Mouse (Mus musculus) kidney, postnatal 36 days (tissue): ENCODE results near the gene Optc.

ENCODE experiments used
- DNase-seq, 2 experiments: peaks; one replicate each; pipeline ENCODE4 v3.0.0; 2021 to 2022; ENCODE audit warnings: mixed read lengths in 2 of 2

Gene Optc

GRCm38 (mm10) chr1:133917456-133918087, 9.8 kb upstream of the Optc start:
- peak; percentile 55 to 64 for DNase-seq

GRCm38 (mm10) chr1:133915723-133916355, 8.0 kb upstream of the Optc start:
- DNase-seq, result peak; percentile 86 to 88

- DNase-seq, result no peak
Observed at GRCm38 (mm10) chr1:133915115-133915514, 7.3 kb upstream of the Optc start.

- no peak for DNase-seq
Observed at GRCm38 (mm10) chr1:133913018-133913417, 5.2 kb upstream of the Optc start.

- DNase-seq, result peak; percentile 60 to 87
Observed at GRCm38 (mm10) chr1:133911456-133911855, 3.7 kb upstream of the Optc start.

GRCm38 (mm10) chr1:133911008-133911407, 3.2 kb upstream of the Optc start:
- no peak for DNase-seq

- no peak for DNase-seq
Observed at GRCm38 (mm10) chr1:133910108-133910507, 2.3 kb upstream of the Optc start.

- DNase-seq, result peak; percentile 77 to 82
Observed at GRCm38 (mm10) chr1:133908659-133909575, 1.1 kb upstream of the Optc start.

- DNase-seq, result no peak
Observed at GRCm38 (mm10) chr1:133906420-133906819, 1.4 kb downstream of the Optc start.

- no peak for DNase-seq
Observed at GRCm38 (mm10) chr1:133900825-133901224, 7.0 kb downstream of the Optc start.

- DNase-seq, result no peak
Observed at GRCm38 (mm10) chr1:133899043-133899542, 8.7 kb downstream of the Optc start.

GRCm38 (mm10) chr1:133897293-133897692, 10.5 kb downstream of the Optc start:
- DNase-seq, result no peak

GRCm38 (mm10) chr1:133891489-133891888, 16.3 kb downstream of the Optc start:
- DNase-seq, result peak; percentile 72 to 83

GRCm38 (mm10) chr1:133889949-133890598, 17.7 kb downstream of the Optc start:
- no peak for DNase-seq

- DNase-seq, result no peak
Observed at GRCm38 (mm10) chr1:133887538-133888250, 20.1 kb downstream of the Optc start.

GRCm38 (mm10) chr1:133887044-133887443, 20.8 kb downstream of the Optc start:
- DNase-seq, result no peak

GRCm38 (mm10) chr1:133886431-133886830, 21.4 kb downstream of the Optc start:
- DNase-seq, result no peak

GRCm38 (mm10) chr1:133885811-133886210, 22.0 kb downstream of the Optc start:
- DNase-seq, result no peak

GRCm38 (mm10) chr1:133884746-133885145, 23.1 kb downstream of the Optc start:
- DNase-seq, result no peak

- no peak for DNase-seq
Observed at GRCm38 (mm10) chr1:133884090-133884489, 23.7 kb downstream of the Optc start.

- peak in 1 of 2 experiments; percentile 28 for DNase-seq
Observed at GRCm38 (mm10) chr1:133882283-133883217, 25.2 kb downstream of the Optc start.
